Mouse (Mus musculus): ENCODE results near the gene Stub1.

Gene Stub1

GRCm38 (mm10) chr17:25868601-25869191, 35.5 kb upstream of the Stub1 start, which contains the start of gene Mcrip2:
Gene Mcrip2 (minus strand): TSS chr17:25868764.
- DNase-seq (ENCODE audit: low spot score), result peak; percentile 83

GRCm38 (mm10) chr17:25867836-25868600, 34.8 kb upstream of the Stub1 start:
- peak; percentile 74 for DNase-seq (ENCODE audit: low spot score)

- no peak for DNase-seq (ENCODE audit: low spot score)
Measured at GRCm38 (mm10) chr17:25867509-25867835, 34.3 kb upstream of the Stub1 start.

GRCm38 (mm10) chr17:25866172-25866571, 33.0 kb upstream of the Stub1 start:
- no peak for DNase-seq (ENCODE audit: low spot score)

- DNase-seq (ENCODE audit: low spot score), result no peak
Measured at GRCm38 (mm10) chr17:25865288-25865687, 32.1 kb upstream of the Stub1 start.

GRCm38 (mm10) chr17:25864311-25864710, 31.1 kb upstream of the Stub1 start:
- no peak for DNase-seq (ENCODE audit: low spot score)

GRCm38 (mm10) chr17:25863681-25864080, 30.5 kb upstream of the Stub1 start:
- DNase-seq (ENCODE audit: low spot score), result no peak

- no peak for DNase-seq (ENCODE audit: low spot score)
Measured at GRCm38 (mm10) chr17:25861704-25862612, 28.8 kb upstream of the Stub1 start.

- peak; percentile 92 for DNase-seq (ENCODE audit: low spot score)
Measured at GRCm38 (mm10) chr17:25860832-25861703, 27.9 kb upstream of the Stub1 start, which contains the start of gene Wdr90. Gene Wdr90 (minus strand): TSS chr17:25861501.

- DNase-seq (ENCODE audit: low spot score), result no peak
Measured at GRCm38 (mm10) chr17:25860229-25860628, 27.0 kb upstream of the Stub1 start.

GRCm38 (mm10) chr17:25844396-25844901, 11.2 kb upstream of the Stub1 start, which contains the start of gene Rhot2:
Gene Rhot2 (minus strand): TSS chr17:25844851.
- peak; percentile 93 for DNase-seq (ENCODE audit: low spot score)

- DNase-seq (ENCODE audit: low spot score), result no peak
Measured at GRCm38 (mm10) chr17:25843636-25844395, 10.6 kb upstream of the Stub1 start.

- no peak for DNase-seq (ENCODE audit: low spot score)
Measured at GRCm38 (mm10) chr17:25843122-25843521, 9.9 kb upstream of the Stub1 start.

- DNase-seq (ENCODE audit: low spot score), result no peak
Measured at GRCm38 (mm10) chr17:25842509-25842908, 9.3 kb upstream of the Stub1 start.

- DNase-seq (ENCODE audit: low spot score), result no peak
Measured at GRCm38 (mm10) chr17:25841117-25841880, 8.1 kb upstream of the Stub1 start, which contains the start of gene Gm20683. Gene Gm20683 (minus strand): TSS chr17:25841763.

- DNase-seq (ENCODE audit: low spot score), result no peak
Measured at GRCm38 (mm10) chr17:25840519-25840918, 7.3 kb upstream of the Stub1 start.

GRCm38 (mm10) chr17:25839455-25840235, 6.4 kb upstream of the Stub1 start:
- no peak for DNase-seq (ENCODE audit: low spot score)

GRCm38 (mm10) chr17:25838904-25839303, 5.7 kb upstream of the Stub1 start:
- no peak for DNase-seq (ENCODE audit: low spot score)

- no peak for DNase-seq (ENCODE audit: low spot score)
Measured at GRCm38 (mm10) chr17:25837533-25837932, 4.3 kb upstream of the Stub1 start.
